Mouse (Mus musculus) bone marrow, adult 2 months (tissue): ENCODE measurements at regions not wholly inside any gene's neighbourhood (a gene's known extent, or its start where the extent isn't known, plus 50 kb on each side); places are given as distances from the start of the nearest gene placed in this dataset.

Source experiments
- CTCF ChIP-seq: fragments of 200-500 bp; IDR thresholded peaks from 2 replicates; pipeline ENCODE4 v1.5.1; 2011; ENCODE audit warnings: low read length, control low read depth; ENCODE audit not compliant: control insufficient read depth, insufficient read depth
- POLR2A ChIP-seq: fragments of 200-500 bp; IDR thresholded peaks from 2 replicates; pipeline ENCODE4 v1.6.1; 2011; ENCODE audit warnings: low read depth, mild to moderate bottlenecking, control low read depth, low read length, borderline replicate concordance; ENCODE audit not compliant: control insufficient read depth

DNA sequence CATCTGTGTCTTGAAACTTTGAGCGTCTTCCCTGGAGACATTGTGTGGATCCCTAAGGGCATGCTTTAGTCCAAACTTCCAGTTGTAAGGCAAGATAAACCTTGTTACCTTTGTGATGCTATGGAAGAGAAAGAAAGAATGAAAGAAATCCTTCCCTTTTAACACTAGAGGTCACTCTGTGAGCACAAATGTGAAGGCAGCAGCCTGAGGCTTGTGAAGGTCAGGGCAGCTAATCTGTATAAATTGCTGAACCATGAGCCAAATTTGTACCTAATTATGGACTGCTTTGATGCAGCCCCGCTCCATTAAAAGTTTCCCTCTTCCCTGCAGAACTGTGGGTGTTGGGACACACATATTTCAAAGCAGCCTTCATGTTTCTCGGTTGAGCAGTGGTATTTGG lies 204.4 kb downstream of the Fam169b start:
- TF ChIP-seq POLR2A (no peak), CTCF (no peak)
